Mouse (Mus musculus): ENCODE data around the gene Pdzd4. TPM values are rescaled to one million over a fixed set of nuclear protein-coding genes. Genes with fewer than 3 reads are reported as not detected.

Pdzd4 gene
- polyA plus RNA-seq, 1 experiment = not detected

DNA sequence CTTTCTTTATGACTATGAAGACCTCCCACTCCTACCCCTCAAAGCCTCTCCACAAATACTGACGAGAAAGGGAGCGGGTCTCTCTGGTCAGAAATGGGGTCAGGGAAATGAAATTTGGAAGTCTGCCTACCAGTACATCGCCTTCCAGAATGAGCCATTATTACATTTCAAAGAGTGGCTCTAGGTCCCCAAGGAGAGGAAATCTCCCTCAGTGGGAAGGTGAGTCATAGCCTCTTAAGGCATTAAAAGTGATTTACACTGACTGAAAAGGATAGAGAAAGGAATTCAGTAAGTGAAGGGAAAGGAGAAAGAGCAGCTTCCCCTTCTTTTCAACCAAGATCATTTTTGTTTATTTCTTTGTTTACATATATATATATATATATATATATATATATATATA, 11.9 kb upstream of the Pdzd4 start:
- TF ChIP-seq FLI1 (IDR thresholded peaks at IDR 0.05; ENCODE audit: low read length) = no peak
- no peak for TF ChIP-seq GATA1 (IDR thresholded peaks at IDR 0.05; ENCODE audit: borderline replicate concordance, low read length)
- Histone ChIP-seq H3K4me3 (replicated peaks) (no peak overlapping the region), H3K9me3 (no peaks in the 10 kb centered on the region), H3K27me3 (replicated peaks) (peaks cover 17% of the 10 kb centered on the region), H3K36me3 (replicated peaks; ENCODE audit: low read length) (no peaks in the 10 kb centered on the region), H3K4me1 (no peaks in the 10 kb centered on the region)

DNA sequence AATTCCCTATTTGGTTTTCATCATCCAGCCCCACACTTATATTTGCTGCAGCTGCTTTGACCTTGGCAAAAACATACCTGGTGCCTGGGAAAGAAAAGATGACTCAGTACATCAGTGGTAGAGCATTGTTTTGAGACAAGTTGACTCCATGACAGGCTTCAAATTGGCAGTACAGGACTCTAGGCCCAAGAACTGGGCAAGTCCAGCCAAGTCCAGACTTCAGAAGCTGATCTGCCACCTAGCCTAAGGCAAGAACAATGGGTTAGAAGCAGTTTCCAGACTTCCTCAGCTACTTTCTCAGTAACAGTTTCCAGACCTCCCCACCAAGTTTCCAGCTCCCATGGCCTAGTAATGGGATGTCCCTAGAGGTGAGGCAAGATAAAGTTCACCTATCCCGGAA, 11.0 kb upstream of the Pdzd4 start:
- no peak overlapping the region for H3K4me3 ChIP-seq (replicated peaks)
- no peaks in the 10 kb centered on the region for H3K9me3 ChIP-seq
- H3K27me3 ChIP-seq (replicated peaks) = peaks cover 17% of the 10 kb centered on the region
- TF ChIP-seq FLI1 (IDR thresholded peaks at IDR 0.05; ENCODE audit: low read length) (no peak), GATA1 (IDR thresholded peaks at IDR 0.05; ENCODE audit: borderline replicate concordance, low read length) (no peak)
- H3K36me3 ChIP-seq (replicated peaks; ENCODE audit: low read length) = no peaks in the 10 kb centered on the region
- H3K4me1 ChIP-seq = no peaks in the 10 kb centered on the region

DNA sequence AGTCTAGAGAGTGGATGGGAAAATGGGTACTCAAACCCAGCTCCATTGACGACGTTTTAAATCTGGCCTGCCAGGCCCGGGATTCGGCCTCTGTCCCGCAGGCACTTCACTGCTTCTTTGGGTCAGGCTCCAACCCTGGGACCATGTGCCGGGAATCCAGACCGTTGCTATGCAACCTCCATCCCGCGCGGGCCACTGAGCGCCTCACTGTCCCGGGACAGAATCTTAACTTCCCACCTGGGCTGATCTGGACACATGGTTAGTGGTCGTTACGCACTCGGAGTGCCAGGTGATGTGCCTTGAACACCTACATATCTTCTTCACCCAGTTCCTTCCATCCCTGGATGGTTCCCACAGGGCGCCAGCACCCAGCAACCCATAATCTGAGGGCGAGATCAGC, 1.0 kb downstream of the Pdzd4 start:
- peaks cover 9% of the 10 kb centered on the region; the same call in 1 of the 2 replicates for H3K4me1 ChIP-seq
- H3K27me3 ChIP-seq (replicated peaks) = peaks cover 58% of the 10 kb centered on the region
- H3K9me3 ChIP-seq = peaks cover 11% of the 10 kb centered on the region
- no peaks in the 10 kb centered on the region for H3K36me3 ChIP-seq (replicated peaks; ENCODE audit: low read length)
- no peak overlapping the region for H3K4me3 ChIP-seq (replicated peaks)
- TF ChIP-seq FLI1 (IDR thresholded peaks at IDR 0.05; ENCODE audit: low read length) (no peak), GATA1 (IDR thresholded peaks at IDR 0.05; ENCODE audit: borderline replicate concordance, low read length) (no peak)

DNA sequence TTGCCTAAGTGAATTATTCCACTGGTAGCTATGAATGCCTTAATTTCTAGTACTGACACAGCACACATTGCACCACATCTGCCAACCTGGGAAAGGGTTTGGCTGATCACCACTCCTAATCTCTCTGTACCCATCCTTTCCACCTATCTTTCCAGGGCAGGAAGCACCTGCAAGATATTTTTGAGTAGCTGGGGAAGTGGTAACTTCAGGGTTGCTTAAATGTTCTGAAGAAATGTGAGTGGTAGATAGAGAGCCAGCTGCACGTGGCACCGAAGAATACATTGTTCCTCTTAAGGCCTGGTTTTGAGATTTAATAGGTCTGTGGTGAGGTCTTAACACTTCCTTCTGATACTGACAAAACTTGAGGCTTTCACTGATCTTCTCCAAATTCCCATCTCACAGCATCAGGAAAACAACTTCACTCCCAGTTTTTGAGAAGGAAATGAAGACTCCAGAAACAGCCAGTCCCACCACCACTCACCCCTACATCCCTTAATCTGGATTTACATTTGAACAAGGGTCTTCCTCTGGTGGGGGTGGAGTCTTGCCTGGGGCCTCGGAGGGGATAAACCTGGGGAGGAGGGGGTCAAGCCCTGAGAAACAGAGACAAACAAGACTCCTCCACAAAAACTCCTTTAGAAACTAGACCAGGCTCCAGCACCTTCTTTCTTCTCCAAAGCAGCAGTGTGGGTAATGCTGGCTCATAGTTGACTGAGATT, 8.0 kb downstream of the Pdzd4 start:
- Histone ChIP-seq H3K4me1 (peaks cover 18% of the 10 kb centered on the region), H3K36me3 (replicated peaks; ENCODE audit: low read length) (no peaks in the 10 kb centered on the region), H3K27me3 (replicated peaks) (peaks cover 42% of the 10 kb centered on the region), H3K9me3 (no peaks in the 10 kb centered on the region), H3K4me3 (replicated peaks) (no peak overlapping the region)
- TF ChIP-seq FLI1 (IDR thresholded peaks at IDR 0.05; ENCODE audit: low read length) (no peak), GATA1 (IDR thresholded peaks at IDR 0.05; ENCODE audit: borderline replicate concordance, low read length) (no peak)

DNA sequence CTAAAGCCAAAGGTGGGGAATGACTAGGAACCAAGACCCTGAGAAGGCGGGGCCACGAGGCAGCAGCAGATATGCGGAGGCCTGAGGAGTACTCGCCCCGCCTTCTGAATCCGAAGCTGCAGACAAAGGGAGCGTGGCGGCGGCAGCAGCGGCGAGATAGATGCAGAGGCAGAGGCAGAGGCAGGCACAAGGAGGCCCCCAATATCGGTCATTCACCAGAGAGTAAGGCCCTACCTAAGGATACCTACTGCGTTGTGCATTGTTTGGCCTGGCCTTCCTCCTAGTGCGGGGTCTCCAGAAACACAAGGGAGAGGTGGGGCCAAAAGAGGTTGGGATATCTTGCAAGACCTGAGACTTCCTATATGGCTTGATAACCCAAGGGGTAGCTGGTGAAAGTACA, 9.7 kb downstream of the Pdzd4 start:
- H3K4me1 ChIP-seq = peaks cover 18% of the 10 kb centered on the region
- TF ChIP-seq FLI1 (IDR thresholded peaks at IDR 0.05; ENCODE audit: low read length) = no peak
- TF ChIP-seq GATA1 (IDR thresholded peaks at IDR 0.05; ENCODE audit: borderline replicate concordance, low read length) = no peak
- no peak overlapping the region for H3K4me3 ChIP-seq (replicated peaks)
- no peaks in the 10 kb centered on the region for H3K9me3 ChIP-seq
- peaks cover 35% of the 10 kb centered on the region for H3K27me3 ChIP-seq (replicated peaks)
- H3K36me3 ChIP-seq (replicated peaks; ENCODE audit: low read length) = no peaks in the 10 kb centered on the region

DNA sequence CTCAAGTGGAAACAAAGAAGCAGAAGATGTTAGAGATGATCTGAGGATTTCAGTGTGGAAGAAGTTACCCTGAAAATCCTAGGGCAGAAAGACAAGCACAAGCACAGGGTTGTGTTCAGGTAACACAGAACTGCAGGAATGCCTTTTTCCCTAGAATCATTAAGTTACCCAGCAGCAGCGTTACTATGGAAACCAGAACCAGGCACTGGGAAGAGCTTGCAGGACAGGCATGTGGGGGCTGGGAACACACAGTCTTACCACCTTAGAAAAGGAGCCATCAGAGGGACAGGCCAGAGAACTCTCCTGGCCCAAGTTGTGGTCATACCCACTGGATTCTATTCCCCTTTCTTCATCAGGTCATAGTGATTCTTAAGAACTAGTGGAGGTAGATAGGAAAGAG, 19.0 kb downstream of the Pdzd4 start:
- H3K9me3 ChIP-seq = peaks cover 3% of the 10 kb centered on the region; the same call in 1 of the 2 replicates
- H3K36me3 ChIP-seq (replicated peaks; ENCODE audit: low read length) = no peaks in the 10 kb centered on the region
- H3K27me3 ChIP-seq (replicated peaks) = peaks cover 19% of the 10 kb centered on the region
- no peak for TF ChIP-seq FLI1 (IDR thresholded peaks at IDR 0.05; ENCODE audit: low read length)
- TF ChIP-seq GATA1 (IDR thresholded peaks at IDR 0.05; ENCODE audit: borderline replicate concordance, low read length) = no peak
- H3K4me3 ChIP-seq (replicated peaks) = no peak overlapping the region
- H3K4me1 ChIP-seq = no peaks in the 10 kb centered on the region

DNA sequence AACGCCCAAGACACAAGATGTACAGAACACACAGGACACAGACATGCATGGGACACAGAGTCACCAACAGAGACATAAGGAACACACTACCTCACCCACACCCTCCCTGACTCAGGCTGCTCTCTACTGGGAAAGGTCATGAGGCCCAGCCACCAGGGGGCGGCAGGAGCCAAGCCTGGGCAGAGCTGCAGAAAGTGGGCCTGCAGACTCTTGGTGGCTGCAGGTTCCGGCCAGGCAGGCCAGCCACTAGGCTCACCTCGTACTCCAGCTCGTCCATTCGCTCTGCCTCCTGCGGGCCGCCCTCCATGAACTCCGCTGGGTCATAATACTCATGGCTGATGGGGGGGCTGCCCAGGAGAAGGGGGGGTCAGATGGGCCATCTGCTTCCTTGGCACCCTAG, 26.3 kb downstream of the Pdzd4 start:
- Histone ChIP-seq H3K4me1 (peaks cover 9% of the 10 kb centered on the region), H3K4me3 (replicated peaks) (no peak overlapping the region), H3K27me3 (replicated peaks) (peaks cover 55% of the 10 kb centered on the region), H3K9me3 (no peaks in the 10 kb centered on the region), H3K36me3 (replicated peaks; ENCODE audit: low read length) (peaks cover 13% of the 10 kb centered on the region)
- no peak for TF ChIP-seq FLI1 (IDR thresholded peaks at IDR 0.05; ENCODE audit: low read length)
- no peak for TF ChIP-seq GATA1 (IDR thresholded peaks at IDR 0.05; ENCODE audit: borderline replicate concordance, low read length)

DNA sequence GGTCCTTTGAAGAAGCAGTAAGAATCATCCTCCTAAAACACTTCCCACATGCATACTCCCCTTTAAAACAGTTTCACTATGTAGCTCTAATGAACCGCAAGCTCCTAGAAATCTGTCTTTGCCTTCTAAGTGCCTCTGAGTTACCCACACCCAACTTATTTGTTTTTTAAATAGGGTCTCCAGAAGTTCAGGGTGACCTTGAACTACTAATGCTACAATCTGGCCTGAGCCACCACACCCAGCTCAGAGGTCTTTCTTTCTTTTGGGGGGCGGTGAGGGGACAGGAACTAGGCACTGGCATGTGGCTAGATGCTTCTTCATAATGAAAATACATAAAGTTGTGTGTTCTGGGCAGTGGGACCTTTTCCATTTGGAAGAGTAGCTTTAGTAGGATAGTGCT, 27.3 kb downstream of the Pdzd4 start:
- no peak for TF ChIP-seq FLI1 (IDR thresholded peaks at IDR 0.05; ENCODE audit: low read length)
- TF ChIP-seq GATA1 (IDR thresholded peaks at IDR 0.05; ENCODE audit: borderline replicate concordance, low read length) = no peak
- peaks cover 55% of the 10 kb centered on the region for H3K27me3 ChIP-seq (replicated peaks)
- H3K36me3 ChIP-seq (replicated peaks; ENCODE audit: low read length) = peaks cover 17% of the 10 kb centered on the region
- peaks cover 9% of the 10 kb centered on the region for H3K4me1 ChIP-seq
- no peak overlapping the region for H3K4me3 ChIP-seq (replicated peaks)
- no peaks in the 10 kb centered on the region for H3K9me3 ChIP-seq

DNA sequence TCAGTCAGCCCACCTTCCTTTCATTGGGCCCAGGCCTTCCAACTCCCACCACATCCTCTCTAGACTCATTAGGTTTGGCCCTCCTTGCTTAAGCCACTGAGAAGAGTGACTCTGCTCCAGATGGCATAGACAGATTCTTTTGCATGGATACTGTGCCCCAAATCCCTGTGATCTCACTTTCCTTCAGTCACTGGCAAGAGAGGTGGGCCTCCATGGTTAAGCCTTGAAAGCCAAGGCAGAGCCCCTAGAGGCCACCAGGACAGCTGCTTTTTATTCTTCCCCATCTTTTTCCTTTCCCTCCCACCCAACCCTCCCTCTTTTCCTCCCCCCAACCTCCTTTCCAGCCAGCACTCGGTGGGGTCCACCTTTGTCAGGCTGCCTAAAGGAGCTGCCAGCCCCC, 31.3 kb downstream of the Pdzd4 start:
- Histone ChIP-seq H3K27me3 (replicated peaks) (peaks cover 40% of the 10 kb centered on the region), H3K9me3 (no peaks in the 10 kb centered on the region), H3K4me1 (peaks cover 21% of the 10 kb centered on the region), H3K36me3 (replicated peaks; ENCODE audit: low read length) (peaks cover 54% of the 10 kb centered on the region), H3K4me3 (replicated peaks) (no peak overlapping the region)
- no peak for TF ChIP-seq FLI1 (IDR thresholded peaks at IDR 0.05; ENCODE audit: low read length)
- no peak for TF ChIP-seq GATA1 (IDR thresholded peaks at IDR 0.05; ENCODE audit: borderline replicate concordance, low read length)

DNA sequence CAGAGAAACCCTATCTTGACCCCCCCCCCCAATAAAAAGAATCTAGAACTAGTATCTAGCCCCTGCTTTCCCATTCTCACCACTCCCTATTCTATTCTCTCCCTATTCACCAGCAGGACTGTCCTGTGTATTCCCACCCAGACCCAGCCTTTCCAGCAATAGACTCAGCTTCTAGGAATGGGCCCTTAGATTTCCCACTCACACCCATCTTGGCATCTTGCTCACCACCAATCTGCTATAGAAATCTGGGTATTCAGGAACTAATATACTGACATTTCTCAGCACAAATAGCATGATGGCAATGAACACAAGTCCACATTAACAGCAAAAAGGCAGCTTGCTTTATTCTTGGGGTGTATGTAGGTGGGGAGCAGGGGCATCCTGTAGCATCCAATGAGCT, 31.7 kb downstream of the Pdzd4 start:
- Histone ChIP-seq H3K4me3 (replicated peaks) (no peak overlapping the region), H3K36me3 (replicated peaks; ENCODE audit: low read length) (peaks cover 56% of the 10 kb centered on the region), H3K27me3 (replicated peaks) (peaks cover 38% of the 10 kb centered on the region), H3K9me3 (no peaks in the 10 kb centered on the region), H3K4me1 (peaks cover 20% of the 10 kb centered on the region)
- TF ChIP-seq FLI1 (IDR thresholded peaks at IDR 0.05; ENCODE audit: low read length) (no peak), GATA1 (IDR thresholded peaks at IDR 0.05; ENCODE audit: borderline replicate concordance, low read length) (no peak)

Data from megakaryocyte, embryonic 14.5 days (primary cell).